Mouse (Mus musculus): ENCODE measurements around the gene Lyl1. TPM values are rescaled to one million over a fixed set of nuclear protein-coding genes. Genes with fewer than 3 reads are reported as not detected.

Gene Lyl1
- polyA plus RNA-seq (2012; ENCODE audit: insufficient read depth, insufficient read length, missing spikeins) = 91.9 and 102 TPM in 2 replicates

- peak within 1 kb of the TSS; percentile 86 for H3K4me3 ChIP-seq (ENCODE audit: insufficient read depth, low read length)
- H3K27ac ChIP-seq (ENCODE audit: insufficient read depth, low read depth, low read length) = peak within 1 kb of the TSS; percentile 99
- TF ChIP-seq POLR2A (IDR thresholded peaks at IDR 0.05; ENCODE audit: borderline replicate concordance, low read depth, low read length) (peak; percentile 43; the same call in 1 of the 2 replicates), CTCF (IDR thresholded peaks at IDR 0.05; ENCODE audit: low read depth, low read length) (no peak)
- peaks cover 26% of the 10 kb centered on the region for H3K4me1 ChIP-seq (ENCODE audit: control insufficient read depth, insufficient read depth, low read length)
Observed at GRCm38 (mm10) chr8:84700941-84701911, at the start of gene Lyl1. TSS of gene Lyl1 (plus strand) at chr8:84701457.

GRCm38 (mm10) chr8:84653092-84653631 is 48.1 kb upstream of the Lyl1 start:
- H3K4me3 ChIP-seq (ENCODE audit: insufficient read depth, low read length) = no peak overlapping the region
- H3K27ac ChIP-seq (ENCODE audit: insufficient read depth, low read depth, low read length) = no peak overlapping the region
- TF ChIP-seq POLR2A (IDR thresholded peaks at IDR 0.05; ENCODE audit: borderline replicate concordance, low read depth, low read length) (no peak), CTCF (IDR thresholded peaks at IDR 0.05; ENCODE audit: low read depth, low read length) (no peak)
- peaks cover 15% of the 10 kb centered on the region for H3K4me1 ChIP-seq (ENCODE audit: control insufficient read depth, insufficient read depth, low read length)

- H3K4me3 ChIP-seq (ENCODE audit: insufficient read depth, low read length) = no peak overlapping the region
- TF ChIP-seq CTCF (IDR thresholded peaks at IDR 0.05; ENCODE audit: low read depth, low read length) (no peak), POLR2A (IDR thresholded peaks at IDR 0.05; ENCODE audit: borderline replicate concordance, low read depth, low read length) (no peak)
- H3K4me1 ChIP-seq (ENCODE audit: control insufficient read depth, insufficient read depth, low read length) = peaks cover 17% of the 10 kb centered on the region
- H3K27ac ChIP-seq (ENCODE audit: insufficient read depth, low read depth, low read length) = no peak overlapping the region
Observed at GRCm38 (mm10) chr8:84654597-84654996, 46.7 kb upstream of the Lyl1 start.

- H3K4me3 ChIP-seq (ENCODE audit: insufficient read depth, low read length) = no peak overlapping the region
- peaks cover 19% of the 10 kb centered on the region for H3K4me1 ChIP-seq (ENCODE audit: control insufficient read depth, insufficient read depth, low read length)
- H3K27ac ChIP-seq (ENCODE audit: insufficient read depth, low read depth, low read length) = no peak overlapping the region
- TF ChIP-seq POLR2A (IDR thresholded peaks at IDR 0.05; ENCODE audit: borderline replicate concordance, low read depth, low read length) (no peak), CTCF (IDR thresholded peaks at IDR 0.05; ENCODE audit: low read depth, low read length) (no peak)
Observed at GRCm38 (mm10) chr8:84655336-84656190, 45.7 kb upstream of the Lyl1 start.

GRCm38 (mm10) chr8:84656191-84656525 is 45.1 kb upstream of the Lyl1 start:
- H3K4me3 ChIP-seq (ENCODE audit: insufficient read depth, low read length) = peak overlapping the region; percentile 46; the same call in 1 of the 2 replicates
- TF ChIP-seq CTCF (IDR thresholded peaks at IDR 0.05; ENCODE audit: low read depth, low read length) (no peak), POLR2A (IDR thresholded peaks at IDR 0.05; ENCODE audit: borderline replicate concordance, low read depth, low read length) (no peak)
- peaks cover 19% of the 10 kb centered on the region for H3K4me1 ChIP-seq (ENCODE audit: control insufficient read depth, insufficient read depth, low read length)
- 0 out of 2 replicates have a peak overlapping the region, but pooled peaks have one; percentile 22 for H3K27ac ChIP-seq (ENCODE audit: insufficient read depth, low read depth, low read length)

DNA sequence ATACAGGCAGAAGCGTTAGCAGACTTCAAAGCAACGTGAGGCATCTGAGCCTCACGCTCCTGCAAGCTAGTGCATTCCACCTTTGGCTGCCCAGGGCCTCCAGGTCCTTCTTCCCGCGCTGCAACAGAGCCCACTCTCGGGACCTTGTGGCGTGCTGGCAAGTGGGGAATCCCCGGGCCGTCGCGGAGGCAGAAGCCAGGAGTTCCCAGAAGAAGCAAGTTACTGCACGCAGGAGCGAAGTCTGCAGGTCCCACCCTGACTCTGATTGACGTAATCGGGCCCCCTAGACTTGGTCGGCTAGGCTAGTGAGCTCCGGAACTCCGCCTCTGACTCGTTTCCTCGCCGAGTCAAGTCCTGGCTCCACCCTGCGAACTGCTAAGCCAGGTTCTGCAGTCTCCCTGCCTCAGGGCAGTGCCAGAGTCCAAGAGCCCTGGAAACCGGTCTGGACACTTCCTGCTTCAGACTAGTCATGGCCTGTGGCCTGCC is 44.6 kb upstream of the Lyl1 start:
- Histone ChIP-seq H3K4me3 (ENCODE audit: insufficient read depth, low read length) (peak overlapping the region; percentile 46), H3K4me1 (ENCODE audit: control insufficient read depth, insufficient read depth, low read length) (peaks cover 19% of the 10 kb centered on the region), H3K27ac (ENCODE audit: insufficient read depth, low read depth, low read length) (peak overlapping the region; percentile 22)
- TF ChIP-seq POLR2A (IDR thresholded peaks at IDR 0.05; ENCODE audit: borderline replicate concordance, low read depth, low read length) (no peak), CTCF (IDR thresholded peaks at IDR 0.05; ENCODE audit: low read depth, low read length) (no peak)

DNA sequence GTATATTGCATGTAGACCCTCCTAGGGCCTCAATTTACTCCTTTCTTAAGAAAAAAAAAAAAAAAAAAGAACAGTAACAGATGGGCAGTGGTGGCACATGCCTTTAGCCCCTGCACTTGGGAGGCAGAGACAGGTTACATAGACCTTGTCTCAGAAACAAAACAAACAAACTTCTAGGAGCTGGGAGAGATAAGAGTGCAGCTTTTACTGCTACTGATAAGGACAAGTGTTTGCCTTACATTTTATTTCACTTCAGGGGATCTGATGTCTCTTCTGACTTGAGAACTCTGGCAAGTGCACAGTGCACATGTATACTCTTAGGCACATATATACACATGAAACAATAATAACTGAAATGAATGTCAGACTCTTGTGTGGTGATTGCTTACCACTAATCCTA is 44.1 kb upstream of the Lyl1 start:
- Histone ChIP-seq H3K4me3 (ENCODE audit: insufficient read depth, low read length) (peak overlapping the region; percentile 46; the same call in 1 of the 2 replicates), H3K4me1 (ENCODE audit: control insufficient read depth, insufficient read depth, low read length) (peaks cover 19% of the 10 kb centered on the region), H3K27ac (ENCODE audit: insufficient read depth, low read depth, low read length) (no peak overlapping the region)
- TF ChIP-seq CTCF (IDR thresholded peaks at IDR 0.05; ENCODE audit: low read depth, low read length) = no peak
- TF ChIP-seq POLR2A (IDR thresholded peaks at IDR 0.05; ENCODE audit: borderline replicate concordance, low read depth, low read length) = no peak

DNA sequence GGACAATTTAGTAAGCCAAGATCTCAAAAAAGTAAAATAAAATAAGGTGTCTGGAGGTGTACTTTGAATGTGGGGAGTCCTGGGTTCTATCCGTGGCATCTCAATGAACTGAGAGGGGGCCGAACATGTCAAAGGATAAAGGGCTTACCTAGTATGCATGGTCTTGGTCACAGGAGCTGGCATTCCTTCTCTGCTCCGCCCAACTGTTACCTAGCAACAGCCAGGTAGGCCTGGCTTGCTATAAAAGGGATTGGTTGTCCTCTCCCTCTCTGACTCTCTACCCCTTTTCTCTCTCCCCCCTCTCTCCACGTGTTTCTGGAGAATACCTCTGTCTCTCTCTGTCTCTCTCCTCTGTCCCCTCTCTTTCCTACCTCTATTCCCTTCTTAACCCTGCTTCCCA is 43.6 kb upstream of the Lyl1 start:
- no peak for TF ChIP-seq CTCF (IDR thresholded peaks at IDR 0.05; ENCODE audit: low read depth, low read length)
- H3K4me3 ChIP-seq (ENCODE audit: insufficient read depth, low read length) = no peak overlapping the region
- no peak overlapping the region for H3K27ac ChIP-seq (ENCODE audit: insufficient read depth, low read depth, low read length)
- H3K4me1 ChIP-seq (ENCODE audit: control insufficient read depth, insufficient read depth, low read length) = peaks cover 19% of the 10 kb centered on the region

GRCm38 (mm10) chr8:84658951-84659350 is 42.3 kb upstream of the Lyl1 start:
- H3K4me1 ChIP-seq (ENCODE audit: control insufficient read depth, insufficient read depth, low read length) = peaks cover 24% of the 10 kb centered on the region
- no peak for TF ChIP-seq POLR2A (IDR thresholded peaks at IDR 0.05; ENCODE audit: borderline replicate concordance, low read depth, low read length)
- H3K27ac ChIP-seq (ENCODE audit: insufficient read depth, low read depth, low read length) = no peak overlapping the region
- no peak overlapping the region for H3K4me3 ChIP-seq (ENCODE audit: insufficient read depth, low read length)
